Mouse (Mus musculus) MN1 (cell line): Measurements from ENCODE around the gene Asic2.

Experiments
- DNase-seq: peaks from one replicate; pipeline ENCODE4 v3.0.0-alpha.2; 2016; ENCODE audit warnings: low spot score

Asic2 gene

DNA sequence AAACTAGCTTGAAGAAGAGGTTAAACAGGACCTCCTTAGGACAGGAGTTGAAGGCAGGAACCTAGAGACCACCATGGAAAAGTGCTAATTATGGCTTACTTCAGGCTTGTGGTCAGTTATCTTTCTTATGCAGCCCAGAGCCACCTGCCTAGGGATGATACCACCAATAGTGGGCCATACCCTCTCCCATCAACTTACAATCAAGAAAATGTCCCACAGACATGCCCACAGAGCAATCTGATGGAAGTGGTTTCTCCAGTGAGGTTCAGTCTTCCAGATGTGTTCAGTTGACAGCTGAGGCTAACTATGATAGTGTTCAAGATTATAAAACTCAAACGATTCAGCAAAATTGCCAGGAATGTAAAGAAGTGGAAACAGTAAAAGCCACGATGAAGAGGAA lies 1124.8 kb downstream of the Asic2 start:
- DNase-seq: no peak

DNA sequence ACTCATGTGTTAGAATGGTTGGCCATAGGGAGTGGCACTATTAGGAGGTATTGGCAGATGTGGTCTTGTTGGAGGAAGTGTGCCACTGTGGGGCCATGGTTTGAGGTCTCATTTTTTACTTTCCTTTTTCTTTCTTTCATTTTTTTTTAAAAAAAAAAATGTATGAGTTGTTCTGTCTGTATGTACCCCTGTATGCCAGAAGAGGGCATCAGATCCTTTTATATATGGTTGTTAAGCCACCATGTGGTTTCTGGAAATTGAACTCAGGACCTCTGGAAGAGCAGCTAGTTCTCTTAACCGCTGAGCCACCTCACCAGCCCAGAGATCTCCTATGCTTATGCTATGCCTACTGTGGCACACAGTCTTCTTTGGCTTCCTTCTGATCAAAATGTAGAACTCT lies 1129.5 kb downstream of the Asic2 start:
- no peak for DNase-seq

DNA sequence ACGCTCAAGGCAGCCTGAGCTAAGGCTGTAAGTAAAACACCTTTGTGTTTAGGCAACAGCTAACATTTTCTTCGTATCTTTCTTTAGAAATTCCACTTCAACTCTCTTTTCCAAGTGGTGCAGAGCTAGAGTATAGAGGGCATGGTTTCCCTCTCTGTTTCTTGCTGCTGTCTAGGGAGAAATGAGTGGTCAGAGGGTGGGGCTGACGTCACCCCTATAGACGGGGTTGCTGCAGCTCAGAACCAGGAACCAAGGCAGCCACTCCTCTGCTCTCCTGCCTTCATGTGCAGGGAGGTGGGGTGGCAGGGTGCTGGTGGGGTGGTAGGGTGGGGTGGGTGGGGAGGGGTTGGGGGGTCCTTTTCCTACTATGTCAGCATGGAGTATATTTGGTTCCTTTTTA lies 1132.4 kb downstream of the Asic2 start:
- DNase-seq: no peak

DNA sequence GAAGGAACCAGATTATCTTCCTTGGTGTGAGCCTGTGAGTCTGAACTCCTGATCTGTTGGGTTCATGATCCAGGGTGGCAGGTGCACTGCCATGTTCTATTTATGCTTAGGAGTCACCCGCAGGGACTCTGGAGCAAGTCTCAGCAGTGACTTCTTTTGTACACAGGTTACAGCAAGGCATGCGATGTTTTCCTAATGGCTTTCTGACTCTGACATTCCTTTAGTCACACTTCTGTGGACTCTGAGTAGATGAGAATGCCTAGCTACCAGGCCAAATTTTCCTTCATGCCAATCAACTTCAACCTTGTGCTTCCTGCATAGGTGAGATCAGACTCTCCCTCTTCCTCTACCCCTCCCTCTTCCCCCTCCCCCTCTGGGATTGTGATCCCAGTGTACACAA lies 1132.9 kb downstream of the Asic2 start:
- DNase-seq: no peak
